Comparison of ENCODE assay signal across 7 mouse cellular contexts in genomic region chr3:95871392-95871867, GRCm38 (mm10). TPM values are rescaled to one million over a fixed set of nuclear protein-coding genes. Genes with fewer than 3 reads are reported as not detected.
DNase-seq lines count a peak whose midpoint lies in the region; ATAC-seq and TF ChIP-seq lines count a peak whose summit lies in the region.

Mrps21 (minus strand) TSS chr3:95871519.

- TF ChIP-seq CTCF in intestine, postnatal 0 days (IDR thresholded peaks at IDR 0.05; ENCODE audit: low read depth): no peak

- DNase-seq in adrenal gland, adult 8-10 months: peak; percentile 87
- DNase-seq in embryo, embryonic 11.5 days (ENCODE audit: low read depth, low spot score): peak; percentile 73
- peak; percentile 72 to 83 for DNase-seq in gastrocnemius, postnatal 4 days (ENCODE audit: low spot score in 2 of 2)
- DNase-seq in limb, embryonic 11.5 days (ENCODE audit: low spot score): peak; percentile 88
- DNase-seq in midbrain, embryonic 14.5 days: peak; percentile 93
- DNase-seq in spleen, adult 18-20 months: peak; percentile 75

- H3K27ac ChIP-seq in intestine, postnatal 0 days (ENCODE audit: low read depth, low read length): peak within 1 kb of the TSS; percentile 88
- H3K27ac ChIP-seq in limb, embryonic 11.5 days (replicated peaks; ENCODE audit: low read depth, low read length): no peak within 1 kb of the TSS; the same call in 1 of the 2 replicates
- H3K27ac ChIP-seq in midbrain, embryonic 14.5 days (replicated peaks; ENCODE audit: low read depth, low read length): peak within 1 kb of the TSS; percentile 80

- H3K4me2 ChIP-seq in intestine, postnatal 0 days (replicated peaks; ENCODE audit: low read depth): peak within 1 kb of the TSS; percentile 70
- peak within 1 kb of the TSS; percentile 69 for H3K4me2 ChIP-seq in limb, embryonic 11.5 days (ENCODE audit: low read depth, severe bottlenecking)
- peak within 1 kb of the TSS; percentile 86 for H3K4me2 ChIP-seq in midbrain, embryonic 14.5 days (ENCODE audit: low read length)

- WGBS in intestine, postnatal 0 days: under 1% methylated on average over 33 of the region's 33 CpGs
- WGBS in limb, embryonic 11.5 days: under 1% methylated on average over 33 of the region's 33 CpGs
- under 1% methylated on average over 33 of the region's 33 CpGs for WGBS in midbrain, embryonic 14.5 days

- peak within 1 kb of the TSS; percentile 78 for H3K9ac ChIP-seq in intestine, postnatal 0 days (ENCODE audit: low read depth, low read length)
- H3K9ac ChIP-seq in limb, embryonic 11.5 days (ENCODE audit: low read length): peak within 1 kb of the TSS; percentile 67
- H3K9ac ChIP-seq in midbrain, embryonic 14.5 days (replicated peaks; ENCODE audit: low read length): peak within 1 kb of the TSS; percentile 78

- 0 out of 2 replicates have a peak, but pooled peaks cover 2% of the 10 kb centered on the region for H3K4me1 ChIP-seq in intestine, postnatal 0 days (replicated peaks; ENCODE audit: control insufficient read depth, insufficient read depth, low read length)
- peaks cover 4% of the 10 kb centered on the region; the same call in 1 of the 2 replicates for H3K4me1 ChIP-seq in limb, embryonic 11.5 days (ENCODE audit: control insufficient read depth, insufficient read depth, low read length)
- H3K4me1 ChIP-seq in midbrain, embryonic 14.5 days (ENCODE audit: control insufficient read depth, insufficient read depth, low read length): peaks cover 13% of the 10 kb centered on the region

- H3K36me3 ChIP-seq in intestine, postnatal 0 days (ENCODE audit: control insufficient read depth, insufficient read depth): peaks cover 14% of the 10 kb centered on the region; the same call in 1 of the 2 replicates
- peaks cover 6% of the 10 kb centered on the region for H3K36me3 ChIP-seq in limb, embryonic 11.5 days (ENCODE audit: control insufficient read depth, insufficient read depth, low read length)
- peaks cover 25% of the 10 kb centered on the region for H3K36me3 ChIP-seq in midbrain, embryonic 14.5 days (ENCODE audit: control insufficient read depth, insufficient read depth, low read length)

- no peaks in the 10 kb centered on the region for H3K27me3 ChIP-seq in intestine, postnatal 0 days (replicated peaks; ENCODE audit: control insufficient read depth, insufficient read depth, low read length)
- no peaks in the 10 kb centered on the region for H3K27me3 ChIP-seq in limb, embryonic 11.5 days (ENCODE audit: control insufficient read depth, insufficient read depth, low read length)
- no peaks in the 10 kb centered on the region for H3K27me3 ChIP-seq in midbrain, embryonic 14.5 days (ENCODE audit: control insufficient read depth, insufficient read depth, low read length)

- no peaks in the 10 kb centered on the region for H3K9me3 ChIP-seq in intestine, postnatal 0 days (ENCODE audit: control insufficient read depth)
- H3K9me3 ChIP-seq in limb, embryonic 11.5 days (ENCODE audit: control insufficient read depth, low read length): no peaks in the 10 kb centered on the region
- no peaks in the 10 kb centered on the region for H3K9me3 ChIP-seq in midbrain, embryonic 14.5 days (ENCODE audit: control insufficient read depth, low read length)

- peak within 1 kb of the TSS; percentile 55 for H3K4me3 ChIP-seq in intestine, postnatal 0 days (ENCODE audit: low read depth, low read length)
- H3K4me3 ChIP-seq in limb, embryonic 11.5 days (ENCODE audit: low read depth, low read length): peak within 1 kb of the TSS; percentile 53
- peak within 1 kb of the TSS; percentile 65 for H3K4me3 ChIP-seq in midbrain, embryonic 14.5 days (replicated peaks; ENCODE audit: low read depth, low read length)

- ATAC-seq in intestine, postnatal 0 days: peak; percentile 91
- ATAC-seq in limb, embryonic 11.5 days (ENCODE audit: insufficient number of reproducible peaks, low FRiP score, low TSS enrichment, low read depth): peak; percentile 86
- peak; percentile 89 for ATAC-seq in midbrain, embryonic 14.5 days (ENCODE audit: low FRiP score, low TSS enrichment)

RNA-seq across cellular contexts. Expression of gene Mrps21, which starts in this region (rescaled TPM):
- 100 to 1,000 TPM; 192 to 303 (median 226) TPM for total RNA-seq in adrenal gland, adult 8-10 months (2022)
- total RNA-seq in gastrocnemius, postnatal 4 days (2021): 100 to 1,000 TPM; 197 to 219 TPM
- polyA plus RNA-seq in intestine, postnatal 0 days (2015; fragmentation: Nextera tagmentation; extraction: Ambion mirVana): 353 and 369 TPM in 2 replicates
- polyA plus RNA-seq in limb, embryonic 11.5 days (2014; fragmentation: Nextera tagmentation; extraction: Ambion mirVana): 339 and 359 TPM in 2 replicates
- 271 and 314 TPM in 2 replicates for polyA plus RNA-seq in midbrain, embryonic 14.5 days (2014; fragmentation: Nextera tagmentation; extraction: Ambion mirVana)
